In the genomic region with DNA sequence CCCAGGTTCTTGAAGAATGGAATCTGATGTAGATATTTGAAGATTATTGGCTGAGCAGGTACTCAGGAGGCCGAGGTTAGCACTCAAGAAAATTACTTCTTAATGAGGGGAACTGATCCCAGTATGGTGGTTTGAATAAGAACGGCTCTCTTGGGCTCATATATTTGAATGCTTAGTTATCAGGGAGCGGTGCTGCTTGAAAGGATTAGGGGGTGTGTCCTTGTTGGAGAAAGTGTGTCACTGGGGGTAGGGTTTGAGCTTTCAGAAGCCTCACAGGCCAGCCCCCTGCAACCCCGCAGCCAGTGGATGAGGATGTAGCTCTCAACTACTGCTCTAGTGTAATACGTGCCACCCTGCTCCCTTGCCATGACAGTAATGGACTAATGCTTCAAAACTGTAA, we compare ENCODE assay signal across 32 mouse cellular contexts. TPM values are rescaled to one million over a fixed set of nuclear protein-coding genes. Genes with fewer than 3 reads are reported as not detected.
A peak's percentile ranks its signal among the peaks of the same experiment; 100 is the strongest.
DNase-seq lines count a peak whose midpoint lies in the region; ATAC-seq and TF ChIP-seq lines count a peak whose summit lies in the region.
"Had no signal": no experiment of that assay in that cellular context is flagged by ENCODE, and none has a peak within 500 bp of the region (broad histone marks: within the 10 kb centered on the region; RNA-seq: fewer than 3 reads in every experiment).

No protein-coding gene starts in this region.

- peak; percentile 36; the same call in 1 of the 2 replicates for ATAC-seq in hindbrain, embryonic 13.5 days (ENCODE audit: low FRiP score)
- ATAC-seq in hindbrain, embryonic 11.5 days (ENCODE audit: low FRiP score), result no peak
- ATAC-seq in neural tube, embryonic 13.5 days (ENCODE audit: low read depth), result peak; percentile 40; the same call in 1 of the 2 replicates
- peak; percentile 70; the same call in 1 of the 2 replicates for ATAC-seq in midbrain, embryonic 15.5 days (replicated peaks)
- no peak for ATAC-seq in stomach, postnatal 0 days (ENCODE audit: low FRiP score, low TSS enrichment)
- ATAC-seq: forebrain, embryonic 16.5 days; intestine, embryonic 15.5 days; Patski had no signal

- H3K36me3 ChIP-seq in hindbrain, embryonic 13.5 days, result no peaks in the 10 kb centered on the region
- H3K36me3 ChIP-seq in hindbrain, embryonic 11.5 days (ENCODE audit: control insufficient read depth, insufficient read depth, low read length), result no peaks in the 10 kb centered on the region
- no peaks in the 10 kb centered on the region for H3K36me3 ChIP-seq in neural tube, embryonic 13.5 days
- no peaks in the 10 kb centered on the region for H3K36me3 ChIP-seq in midbrain, embryonic 15.5 days (replicated peaks)
- no peaks in the 10 kb centered on the region for H3K36me3 ChIP-seq in stomach, postnatal 0 days (ENCODE audit: control insufficient read depth, insufficient read depth, low read length)
- H3K36me3 ChIP-seq: embryonic facial prominence, embryonic 12.5 days; heart, embryonic 13.5 days; intestine, embryonic 15.5 days; neural tube, embryonic 12.5 days had no signal

- H3K9me3 ChIP-seq in hindbrain, embryonic 13.5 days, result no peaks in the 10 kb centered on the region
- H3K9me3 ChIP-seq in hindbrain, embryonic 11.5 days (ENCODE audit: control insufficient read depth, low read length), result no peaks in the 10 kb centered on the region
- no peaks in the 10 kb centered on the region for H3K9me3 ChIP-seq in neural tube, embryonic 13.5 days
- no peaks in the 10 kb centered on the region for H3K9me3 ChIP-seq in midbrain, embryonic 15.5 days
- H3K9me3 ChIP-seq in stomach, postnatal 0 days (ENCODE audit: control insufficient read depth, low read length), result no peaks in the 10 kb centered on the region
- H3K9me3 ChIP-seq: embryonic facial prominence, embryonic 12.5 days; heart, embryonic 13.5 days; intestine, embryonic 15.5 days; neural tube, embryonic 12.5 days had no signal

- TF ChIP-seq EP300 in stomach, postnatal 0 days (optimal IDR thresholded peaks at IDR 0.05), result no peak

- H3K9ac ChIP-seq in hindbrain, embryonic 13.5 days, result no peak overlapping the region
- no peak overlapping the region for H3K9ac ChIP-seq in hindbrain, embryonic 11.5 days (ENCODE audit: low read depth, low read length)
- no peak overlapping the region for H3K9ac ChIP-seq in neural tube, embryonic 13.5 days
- no peak overlapping the region for H3K9ac ChIP-seq in midbrain, embryonic 15.5 days
- no peak overlapping the region for H3K9ac ChIP-seq in stomach, postnatal 0 days (ENCODE audit: low read length)
- H3K9ac ChIP-seq: embryonic facial prominence, embryonic 12.5 days; heart, embryonic 13.5 days; intestine, embryonic 15.5 days; liver, embryonic 14.5 days; neural tube, embryonic 12.5 days had no signal

- H3K4me2 ChIP-seq in hindbrain, embryonic 13.5 days, result no peak overlapping the region
- H3K4me2 ChIP-seq in hindbrain, embryonic 11.5 days (replicated peaks; ENCODE audit: low read depth, low read length), result no peak overlapping the region
- H3K4me2 ChIP-seq in neural tube, embryonic 13.5 days, result no peak overlapping the region
- no peak overlapping the region for H3K4me2 ChIP-seq in midbrain, embryonic 15.5 days
- no peak overlapping the region for H3K4me2 ChIP-seq in stomach, postnatal 0 days (replicated peaks; ENCODE audit: low read depth)
- H3K4me2 ChIP-seq: embryonic facial prominence, embryonic 12.5 days; heart, embryonic 13.5 days; intestine, embryonic 15.5 days; neural tube, embryonic 12.5 days had no signal

- TF ChIP-seq CTCF in stomach, postnatal 0 days (IDR thresholded peaks at IDR 0.05; ENCODE audit: low read depth), result no peak

- WGBS in hindbrain, embryonic 13.5 days, result 58% methylated on average over 5 of the region's 5 CpGs
- 71% methylated on average over 5 of the region's 5 CpGs for WGBS in hindbrain, embryonic 11.5 days
- 53% methylated on average over 5 of the region's 5 CpGs for WGBS in neural tube, embryonic 13.5 days
- whole genome bisulfite sequencing in midbrain, embryonic 15.5 days, result 47% methylated on average over 5 of the region's 5 CpGs
- 58% methylated on average over 5 of the region's 5 CpGs for WGBS in stomach, postnatal 0 days

- H3K27me3 ChIP-seq in hindbrain, embryonic 13.5 days, result no peaks in the 10 kb centered on the region
- no peaks in the 10 kb centered on the region for H3K27me3 ChIP-seq in hindbrain, embryonic 11.5 days (ENCODE audit: control insufficient read depth, insufficient read depth, low read length)
- H3K27me3 ChIP-seq in neural tube, embryonic 13.5 days, result no peaks in the 10 kb centered on the region
- H3K27me3 ChIP-seq in midbrain, embryonic 15.5 days (replicated peaks), result no peaks in the 10 kb centered on the region
- no peaks in the 10 kb centered on the region for H3K27me3 ChIP-seq in stomach, postnatal 0 days (ENCODE audit: control insufficient read depth, insufficient read depth, low read length)
- H3K27me3 ChIP-seq: embryonic facial prominence, embryonic 12.5 days; heart, embryonic 13.5 days; intestine, embryonic 15.5 days; neural tube, embryonic 12.5 days had no signal

- no peak for DNase-seq in hindbrain, embryonic 11.5 days (ENCODE audit: low spot score)
- DNase-seq in neural tube, embryonic 10.5 days (ENCODE audit: extremely low spot score, low spot score), result no peak
- no peak for DNase-seq in right cerebral cortex, postnatal 36 days (ENCODE audit: low spot score in 2 of 2)
- DNase-seq in stomach, postnatal 0 days (ENCODE audit: low spot score), result no peak
- DNase-seq: adrenal gland, postnatal 14 days; cerebellum, adult 11-12 months; cerebellum, adult 9-11 months; embryo, embryonic 11 days; gastrocnemius, adult 2 months; gastrocnemius, postnatal 36 days; heart, adult 2 months; heart, postnatal 10 days; kidney, adult 9 months; kidney, postnatal 10 days; liver; lung, adult 2 months; lung, postnatal 10 days; thymus, postnatal 4 days had no signal

- H3K4me1 ChIP-seq in hindbrain, embryonic 13.5 days (replicated peaks), result no peaks in the 10 kb centered on the region
- no peaks in the 10 kb centered on the region for H3K4me1 ChIP-seq in hindbrain, embryonic 11.5 days (replicated peaks; ENCODE audit: control insufficient read depth, insufficient read depth, low read length)
- H3K4me1 ChIP-seq in neural tube, embryonic 13.5 days (replicated peaks), result no peaks in the 10 kb centered on the region
- no peaks in the 10 kb centered on the region for H3K4me1 ChIP-seq in midbrain, embryonic 15.5 days
- no peaks in the 10 kb centered on the region for H3K4me1 ChIP-seq in stomach, postnatal 0 days (replicated peaks; ENCODE audit: control insufficient read depth, insufficient read depth)
- H3K4me1 ChIP-seq: embryonic facial prominence, embryonic 12.5 days; heart, embryonic 13.5 days; intestine, embryonic 15.5 days; neural tube, embryonic 12.5 days had no signal

- H3K27ac ChIP-seq in hindbrain, embryonic 13.5 days, result no peak overlapping the region
- H3K27ac ChIP-seq in hindbrain, embryonic 11.5 days (ENCODE audit: low read depth, low read length), result no peak overlapping the region
- no peak overlapping the region for H3K27ac ChIP-seq in neural tube, embryonic 13.5 days (replicated peaks)
- H3K27ac ChIP-seq in midbrain, embryonic 15.5 days, result no peak overlapping the region
- H3K27ac ChIP-seq in stomach, postnatal 0 days (replicated peaks), result no peak overlapping the region
- H3K27ac ChIP-seq: embryonic facial prominence, embryonic 12.5 days; gastrocnemius, adult 2 months; heart, adult 2 months; heart, embryonic 13.5 days; intestine, embryonic 15.5 days; liver, embryonic 14.5 days; neural tube, embryonic 12.5 days had no signal

- H3K4me3 ChIP-seq in hindbrain, embryonic 13.5 days, result no peak overlapping the region
- no peak overlapping the region for H3K4me3 ChIP-seq in hindbrain, embryonic 11.5 days (ENCODE audit: low read depth, low read length)
- no peak overlapping the region for H3K4me3 ChIP-seq in neural tube, embryonic 13.5 days
- no peak overlapping the region for H3K4me3 ChIP-seq in midbrain, embryonic 15.5 days
- no peak overlapping the region for H3K4me3 ChIP-seq in stomach, postnatal 0 days (ENCODE audit: low read depth, low read length)
- H3K4me3 ChIP-seq: embryonic facial prominence, embryonic 12.5 days; gastrocnemius, adult 2 months; heart, adult 2 months; heart, embryonic 13.5 days; intestine, embryonic 15.5 days; neural tube, embryonic 12.5 days had no signal

RNA-seq across cellular contexts. Expression of gene Ms4a12, which starts 10.3 kb away (rescaled TPM):
- polyA plus RNA-seq in hindbrain, embryonic 13.5 days (2015; fragmentation: Nextera tagmentation; extraction: Ambion mirVana), result not detected in 2 replicates
- not detected in 2 replicates for polyA plus RNA-seq in hindbrain, embryonic 11.5 days (2014; fragmentation: Nextera tagmentation; extraction: Ambion mirVana)
- not detected in 2 replicates for polyA plus RNA-seq in neural tube, embryonic 13.5 days (2015; fragmentation: Nextera tagmentation; extraction: Ambion mirVana)
- not detected in 2 replicates for polyA plus RNA-seq in midbrain, embryonic 15.5 days (2015; fragmentation: Nextera tagmentation; extraction: Ambion mirVana)
- polyA plus RNA-seq in stomach, postnatal 0 days (2015; fragmentation: Nextera tagmentation; extraction: Ambion mirVana), result 0.51 and 0.73 TPM in 2 replicates
- polyA plus RNA-seq: embryonic facial prominence, embryonic 12.5 days; forebrain, embryonic 16.5 days; heart, adult 2 months; heart, embryonic 13.5 days; limb, embryonic 11.5 days; liver, embryonic 14.5 days; lung, adult 2 months; neural tube, embryonic 12.5 days; Patski; testis, adult 2 months; thymus, postnatal 0 days had no signal

RNA-seq across cellular contexts. Expression of gene Ms4a1, which starts 23.5 kb away (rescaled TPM):
- polyA plus RNA-seq in hindbrain, embryonic 13.5 days (2015; fragmentation: Nextera tagmentation; extraction: Ambion mirVana), result not detected in 2 replicates
- not detected in 2 replicates for polyA plus RNA-seq in hindbrain, embryonic 11.5 days (2014; fragmentation: Nextera tagmentation; extraction: Ambion mirVana)
- polyA plus RNA-seq in neural tube, embryonic 13.5 days (2015; fragmentation: Nextera tagmentation; extraction: Ambion mirVana), result not detected in 2 replicates
- not detected in 2 replicates for polyA plus RNA-seq in midbrain, embryonic 15.5 days (2015; fragmentation: Nextera tagmentation; extraction: Ambion mirVana)
- polyA plus RNA-seq in stomach, postnatal 0 days (2015; fragmentation: Nextera tagmentation; extraction: Ambion mirVana), result 0.06 and 0.11 TPM in 2 replicates
- polyA plus RNA-seq: forebrain, embryonic 16.5 days; heart, embryonic 13.5 days; intestine, embryonic 15.5 days; liver, embryonic 14.5 days; neural tube, embryonic 12.5 days; Patski had no signal

RNA-seq across cellular contexts. Expression of gene Ms4a5, which starts 41.1 kb away (rescaled TPM):
- not detected in 2 replicates for polyA plus RNA-seq in hindbrain, embryonic 13.5 days (2015; fragmentation: Nextera tagmentation; extraction: Ambion mirVana)
- not detected in 2 replicates for polyA plus RNA-seq in hindbrain, embryonic 11.5 days (2014; fragmentation: Nextera tagmentation; extraction: Ambion mirVana)
- polyA plus RNA-seq in neural tube, embryonic 13.5 days (2015; fragmentation: Nextera tagmentation; extraction: Ambion mirVana), result not detected in 2 replicates
- polyA plus RNA-seq in midbrain, embryonic 15.5 days (2015; fragmentation: Nextera tagmentation; extraction: Ambion mirVana), result not detected in 2 replicates
- not detected in 2 replicates for polyA plus RNA-seq in stomach, postnatal 0 days (2015; fragmentation: Nextera tagmentation; extraction: Ambion mirVana)
- polyA plus RNA-seq: embryonic facial prominence, embryonic 12.5 days; forebrain, embryonic 16.5 days; heart, adult 2 months; heart, embryonic 13.5 days; intestine, embryonic 15.5 days; large intestine, adult 2 months; limb, embryonic 11.5 days; liver, embryonic 14.5 days; lung, adult 2 months; neural tube, embryonic 12.5 days; Patski; thymus, postnatal 0 days had no signal

RNA-seq across cellular contexts. Expression of gene Ms4a13, which starts 46.0 kb away (rescaled TPM):
- polyA plus RNA-seq in hindbrain, embryonic 13.5 days (2015; fragmentation: Nextera tagmentation; extraction: Ambion mirVana), result not detected in 2 replicates
- polyA plus RNA-seq in hindbrain, embryonic 11.5 days (2014; fragmentation: Nextera tagmentation; extraction: Ambion mirVana), result not detected in 2 replicates
- not detected in 2 replicates for polyA plus RNA-seq in neural tube, embryonic 13.5 days (2015; fragmentation: Nextera tagmentation; extraction: Ambion mirVana)
- polyA plus RNA-seq in midbrain, embryonic 15.5 days (2015; fragmentation: Nextera tagmentation; extraction: Ambion mirVana), result not detected in 2 replicates
- not detected in 2 replicates for polyA plus RNA-seq in stomach, postnatal 0 days (2015; fragmentation: Nextera tagmentation; extraction: Ambion mirVana)
- polyA plus RNA-seq: embryonic facial prominence, embryonic 12.5 days; forebrain, embryonic 16.5 days; heart, adult 2 months; heart, embryonic 13.5 days; intestine, embryonic 15.5 days; large intestine, adult 2 months; limb, embryonic 11.5 days; liver, embryonic 14.5 days; lung, adult 2 months; neural tube, embryonic 12.5 days; Patski; thymus, postnatal 0 days had no signal

Comparison
In these comparisons a context has a peak if more than half of its experiments do, and no peak if none do; other contexts are left out.
1. ATAC-seq: peak in hindbrain, embryonic 13.5 days (single experiment), neural tube, embryonic 13.5 days (single experiment) and midbrain, embryonic 15.5 days (single experiment); none in hindbrain, embryonic 11.5 days (single experiment) and stomach, postnatal 0 days (single experiment).